Mouse (Mus musculus): ENCODE data around the gene Lmbrd1.
"Not testable (repeated sequence)": the region's sequence is repeated elsewhere in the genome, so short reads cannot be mapped to it uniquely, and the experiment has no call there.

The Lmbrd1 gene

GRCm38 (mm10) chr1:24720209-24720608 lies 41.8 kb downstream of the Lmbrd1 start:
- DNase-seq (ENCODE audit: low spot score in 2 of 2) = no peak

GRCm38 (mm10) chr1:24729784-24730183 lies 51.4 kb downstream of the Lmbrd1 start:
- DNase-seq (ENCODE audit: low spot score in 2 of 2) = no peak

- no peak for DNase-seq (ENCODE audit: low spot score in 2 of 2)
Measured at GRCm38 (mm10) chr1:24732286-24732685, 53.9 kb downstream of the Lmbrd1 start.

DNA sequence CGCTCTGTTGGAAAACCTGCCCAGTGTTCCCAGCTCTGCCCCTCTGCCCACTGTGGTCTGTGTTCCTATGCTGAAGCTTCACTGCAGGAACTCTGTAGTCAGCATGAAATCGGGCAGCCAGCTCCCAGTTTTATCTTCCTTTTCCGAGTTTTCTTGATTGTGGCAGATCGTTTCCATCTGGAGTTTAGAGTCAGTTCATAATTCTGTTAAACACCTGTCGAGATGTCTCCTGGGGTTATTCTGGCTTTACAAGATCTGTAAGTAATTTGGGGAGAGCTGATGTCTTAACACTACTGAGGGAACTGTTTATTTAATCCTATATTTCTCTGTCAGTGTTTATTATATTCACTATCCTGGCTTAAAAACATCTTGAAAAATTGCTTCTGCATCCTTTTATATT lies 56.4 kb downstream of the Lmbrd1 start:
- no peak for DNase-seq (ENCODE audit: low spot score in 2 of 2)

GRCm38 (mm10) chr1:24740903-24741302 lies 62.5 kb downstream of the Lmbrd1 start:
- no peak for DNase-seq (ENCODE audit: low spot score in 2 of 2)

DNA sequence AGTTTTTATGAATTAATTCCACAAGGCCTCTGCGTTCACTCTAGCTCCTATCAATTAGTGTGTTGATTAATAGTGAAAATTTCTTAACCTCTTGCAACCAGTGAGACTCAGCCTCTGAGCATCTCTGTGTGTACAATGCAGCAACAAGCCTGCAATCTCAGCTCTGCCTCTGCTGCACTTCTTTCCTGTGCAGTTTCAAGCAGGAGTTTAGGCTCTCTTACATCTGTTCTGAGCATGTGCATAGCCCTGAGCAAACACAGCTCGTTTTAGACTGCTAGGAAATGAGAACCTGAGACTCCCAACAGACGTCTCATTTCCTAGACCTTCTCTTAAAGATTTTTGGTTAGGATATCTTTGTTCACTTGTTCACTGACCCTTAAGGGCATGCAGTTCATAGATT lies 63.1 kb downstream of the Lmbrd1 start:
- no peak for DNase-seq (ENCODE audit: low spot score in 2 of 2)

- DNase-seq (ENCODE audit: low spot score in 2 of 2) = no peak
Measured at GRCm38 (mm10) chr1:24743191-24743924, 64.9 kb downstream of the Lmbrd1 start.

DNA sequence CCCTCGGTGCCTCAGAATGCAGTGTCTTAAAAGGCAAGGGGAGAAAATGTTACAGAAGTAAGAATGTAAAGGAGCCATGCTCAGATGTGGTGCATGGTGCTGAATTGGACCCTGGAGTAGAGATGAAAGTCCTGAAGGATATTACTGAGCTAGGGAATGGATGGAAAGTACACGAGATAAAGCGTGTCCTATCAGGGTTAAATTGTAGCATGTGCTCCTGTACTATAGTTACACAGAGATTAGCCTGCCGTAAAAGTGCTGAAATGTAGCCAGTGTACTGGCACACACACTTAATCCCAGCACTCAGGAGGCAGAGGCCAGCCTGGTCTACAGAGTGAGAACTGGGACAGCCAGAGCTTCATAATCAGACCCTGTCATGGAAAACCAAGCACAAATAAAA lies 74.3 kb downstream of the Lmbrd1 start:
- DNase-seq (ENCODE audit: low spot score in 2 of 2) = no peak

DNA sequence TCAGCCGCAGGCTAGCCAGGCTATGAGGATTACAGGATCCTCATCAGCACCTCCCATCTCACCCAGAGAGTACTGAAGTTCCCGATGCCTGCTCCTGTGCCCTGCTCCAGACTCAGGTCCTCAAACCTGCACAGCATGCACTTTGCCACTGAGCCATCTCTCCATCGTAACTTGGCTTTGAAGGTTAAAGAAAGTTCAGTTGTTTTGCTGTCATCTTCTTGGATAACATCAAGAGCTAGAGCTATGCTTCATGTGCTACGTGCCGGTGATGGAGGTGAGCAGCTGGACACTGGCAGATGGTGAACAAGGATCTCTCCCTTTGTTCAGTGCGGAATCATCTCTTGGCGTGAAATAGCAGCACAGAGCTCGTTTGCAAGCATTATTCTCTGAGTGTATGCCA lies 80.1 kb downstream of the Lmbrd1 start:
- no peak for DNase-seq (ENCODE audit: low spot score in 2 of 2)

DNA sequence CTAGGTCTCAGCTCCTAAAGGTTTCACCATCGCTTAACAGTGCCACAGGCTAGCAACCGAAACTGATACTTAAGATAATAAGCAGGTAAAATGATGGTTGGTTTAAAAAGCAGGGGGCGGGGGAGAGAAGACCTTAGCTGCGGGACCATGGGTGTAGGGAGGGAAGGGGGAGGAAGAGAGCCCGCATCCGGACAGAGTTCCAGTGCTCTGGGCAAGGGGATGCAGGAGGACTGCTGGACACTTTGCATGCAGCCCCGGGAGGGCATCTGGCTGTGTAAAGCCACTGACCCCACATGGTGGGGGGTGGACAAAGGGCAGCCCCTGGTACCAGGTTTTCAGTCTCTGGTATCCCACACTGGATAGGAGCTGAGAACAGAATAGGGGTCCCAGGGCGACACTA lies 88.0 kb downstream of the Lmbrd1 start:
- DNase-seq (ENCODE audit: low spot score in 2 of 2) = no peak

- DNase-seq (ENCODE audit: low spot score in 2 of 2) = not testable (repeated sequence)
Measured at GRCm38 (mm10) chr1:24767197-24767596, 88.8 kb downstream of the Lmbrd1 start.

DNA sequence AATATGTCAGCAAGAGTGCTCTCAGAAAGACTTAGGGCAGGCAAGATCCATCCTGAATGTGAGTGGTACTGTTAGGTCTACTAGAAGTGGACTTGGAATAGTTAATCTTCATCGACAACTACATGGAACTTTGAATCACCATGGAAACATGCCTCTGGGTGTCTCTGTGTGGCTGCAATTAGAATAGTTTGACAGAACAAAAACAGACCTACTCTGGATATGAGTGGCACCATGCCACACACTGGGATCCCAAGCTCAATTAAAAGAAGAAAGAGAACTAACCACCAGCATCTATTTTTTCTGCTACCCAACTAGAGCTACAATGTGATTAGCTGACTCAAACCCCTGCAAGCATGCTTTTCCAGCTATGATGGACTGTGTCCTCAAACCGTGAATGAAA lies 95.2 kb downstream of the Lmbrd1 start:
- DNase-seq (ENCODE audit: low spot score in 2 of 2) = peak in 1 of 2 experiments; percentile 16

DNA sequence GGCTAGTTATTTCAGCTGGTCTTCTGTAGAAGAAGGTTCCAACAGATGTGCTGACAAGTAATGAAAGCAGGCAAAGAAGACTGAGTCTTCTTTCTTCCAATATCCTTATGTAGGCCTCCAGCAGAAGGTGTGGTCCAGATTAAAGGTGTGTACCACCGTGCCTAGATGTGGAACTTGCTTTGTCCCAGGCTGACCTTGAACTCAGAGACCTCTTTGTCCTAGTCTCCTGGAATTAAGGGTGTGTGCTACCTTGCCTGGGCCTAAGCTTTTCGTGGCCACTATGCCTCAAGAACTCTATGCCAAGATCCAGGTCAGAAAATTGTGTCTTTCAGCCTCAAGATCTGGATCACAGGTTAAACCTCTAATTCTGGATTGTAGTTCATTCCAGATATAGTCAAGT lies 98.1 kb downstream of the Lmbrd1 start:
- no peak for DNase-seq (ENCODE audit: low spot score in 2 of 2)

- no peak for DNase-seq (ENCODE audit: low spot score in 2 of 2)
Measured at GRCm38 (mm10) chr1:24793168-24793567, 114.7 kb downstream of the Lmbrd1 start.

DNA sequence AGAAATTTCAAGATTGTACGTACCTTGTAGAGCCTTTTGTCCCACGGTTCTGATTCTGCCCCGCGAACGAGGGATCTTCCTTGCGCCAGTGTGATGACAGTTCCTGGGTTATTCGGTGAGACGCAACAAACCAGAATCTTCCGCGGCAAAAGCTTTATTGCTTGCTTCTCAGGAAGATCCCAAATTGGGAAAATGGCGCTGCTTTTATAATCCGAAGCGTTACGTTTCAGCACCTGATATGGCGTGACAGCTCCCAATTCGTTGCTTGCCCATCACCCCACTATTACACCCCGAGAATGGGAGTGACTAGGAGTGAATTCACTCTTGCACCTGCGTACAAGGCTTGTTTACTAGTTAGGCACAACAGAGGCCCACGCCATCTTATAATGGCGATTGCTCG lies 129.5 kb downstream of the Lmbrd1 start:
- not testable (repeated sequence) for DNase-seq (ENCODE audit: low spot score in 2 of 2)

Data from frontal cortex, postnatal 36 days (tissue).